Mouse (Mus musculus): ENCODE data around the gene Hoxb1. TPM values are rescaled to one million over a fixed set of nuclear protein-coding genes. Genes with fewer than 3 reads are reported as not detected.

Gene Hoxb1
- total and polyA plus RNA-seq, 2 experiments from 2014 or later, result not detected

- Histone ChIP-seq H3K4me1 (ENCODE audit: insufficient read depth, low read length) (no peaks in the 10 kb centered on the region), H3K4me2 (ENCODE audit: low read depth, low read length, poor library complexity, severe bottlenecking) (no peak overlapping the region), H3K4me3 (ENCODE audit: low read depth, low read length) (no peak overlapping the region), H3K9ac (replicated peaks; ENCODE audit: low read length, poor library complexity, severe bottlenecking) (no peak overlapping the region), H3K9me3 (ENCODE audit: low read length) (no peaks in the 10 kb centered on the region), H3K27me3 (ENCODE audit: insufficient read depth, low read length) (peaks cover 100% of the 10 kb centered on the region), H3K27ac (ENCODE audit: low read depth, low read length) (no peak overlapping the region), H3K36me3 (ENCODE audit: insufficient read depth, low read length) (no peaks in the 10 kb centered on the region)
- DNase-seq (ENCODE audit: low spot score) (no peak), ATAC-seq (ENCODE audit: low FRiP score) (no peak)
- TF ChIP-seq CTCF (IDR thresholded peaks at IDR 0.05), result no peak
- WGBS, result 8% methylated on average over 8 of the region's 8 CpGs
These were observed 36.9 kb upstream of the Hoxb1 start for GRCm38 (mm10) chr11:96328605-96329004.

GRCm38 (mm10) chr11:96332105-96332504, 33.4 kb upstream of the Hoxb1 start:
- WGBS, result under 1% methylated on average over 8 of the region's 8 CpGs
- no peak overlapping the region for H3K4me2 ChIP-seq (ENCODE audit: low read depth, low read length, poor library complexity, severe bottlenecking)
- no peak overlapping the region for H3K27ac ChIP-seq (ENCODE audit: low read depth, low read length)

GRCm38 (mm10) chr11:96332618-96333032, 32.9 kb upstream of the Hoxb1 start:
- TF ChIP-seq CTCF (IDR thresholded peaks at IDR 0.05), result no peak
- H3K9ac ChIP-seq (replicated peaks; ENCODE audit: low read length, poor library complexity, severe bottlenecking), result no peak overlapping the region
- peaks cover 100% of the 10 kb centered on the region for H3K27me3 ChIP-seq (ENCODE audit: insufficient read depth, low read length)
- WGBS, result under 1% methylated on average over 26 of the region's 35 CpGs
- no peak overlapping the region for H3K4me2 ChIP-seq (ENCODE audit: low read depth, low read length, poor library complexity, severe bottlenecking)
- DNase-seq (ENCODE audit: low spot score), result no peak
- no peaks in the 10 kb centered on the region for H3K4me1 ChIP-seq (ENCODE audit: insufficient read depth, low read length)
- no peak overlapping the region for H3K27ac ChIP-seq (ENCODE audit: low read depth, low read length)
- H3K9me3 ChIP-seq (ENCODE audit: low read length), result no peaks in the 10 kb centered on the region
- H3K36me3 ChIP-seq (ENCODE audit: insufficient read depth, low read length), result no peaks in the 10 kb centered on the region
- H3K4me3 ChIP-seq (ENCODE audit: low read depth, low read length), result no peak overlapping the region
- no peak for ATAC-seq (ENCODE audit: low FRiP score)

More at GRCm38 (mm10) chr11:96332105-96332504, 33.4 kb upstream of the Hoxb1 start:
- H3K4me1 ChIP-seq (ENCODE audit: insufficient read depth, low read length), result no peaks in the 10 kb centered on the region
- H3K36me3 ChIP-seq (ENCODE audit: insufficient read depth, low read length), result no peaks in the 10 kb centered on the region
- peaks cover 100% of the 10 kb centered on the region for H3K27me3 ChIP-seq (ENCODE audit: insufficient read depth, low read length)
- H3K9me3 ChIP-seq (ENCODE audit: low read length), result no peaks in the 10 kb centered on the region
- ATAC-seq (ENCODE audit: low FRiP score), result no peak
- DNase-seq (ENCODE audit: low spot score), result no peak
- TF ChIP-seq CTCF (IDR thresholded peaks at IDR 0.05), result no peak
- H3K4me3 ChIP-seq (ENCODE audit: low read depth, low read length), result no peak overlapping the region
- no peak overlapping the region for H3K9ac ChIP-seq (replicated peaks; ENCODE audit: low read length, poor library complexity, severe bottlenecking)

- peaks cover 100% of the 10 kb centered on the region for H3K27me3 ChIP-seq (ENCODE audit: insufficient read depth, low read length)
- DNase-seq (ENCODE audit: low spot score) (no peak), ATAC-seq (ENCODE audit: low FRiP score) (no peak)
- WGBS, result 2% methylated on average over 17 of the region's 17 CpGs
- H3K4me2 ChIP-seq (ENCODE audit: low read depth, low read length, poor library complexity, severe bottlenecking), result no peak overlapping the region
- no peaks in the 10 kb centered on the region for H3K4me1 ChIP-seq (ENCODE audit: insufficient read depth, low read length)
- H3K27ac ChIP-seq (ENCODE audit: low read depth, low read length), result no peak overlapping the region
- no peak overlapping the region for H3K9ac ChIP-seq (replicated peaks; ENCODE audit: low read length, poor library complexity, severe bottlenecking)
- H3K9me3 ChIP-seq (ENCODE audit: low read length), result no peaks in the 10 kb centered on the region
- H3K36me3 ChIP-seq (ENCODE audit: insufficient read depth, low read length), result no peaks in the 10 kb centered on the region
- TF ChIP-seq CTCF (IDR thresholded peaks at IDR 0.05), result no peak
- H3K4me3 ChIP-seq (ENCODE audit: low read depth, low read length), result no peak overlapping the region
These were observed 32.1 kb upstream of the Hoxb1 start for GRCm38 (mm10) chr11:96333241-96334001.

GRCm38 (mm10) chr11:96334002-96334364, 31.6 kb upstream of the Hoxb1 start:
- no peak for TF ChIP-seq CTCF (IDR thresholded peaks at IDR 0.05)
- Histone ChIP-seq H3K4me3 (ENCODE audit: low read depth, low read length) (no peak overlapping the region), H3K27ac (ENCODE audit: low read depth, low read length) (no peak overlapping the region), H3K36me3 (ENCODE audit: insufficient read depth, low read length) (no peaks in the 10 kb centered on the region), H3K27me3 (ENCODE audit: insufficient read depth, low read length) (peaks cover 100% of the 10 kb centered on the region), H3K9me3 (ENCODE audit: low read length) (no peaks in the 10 kb centered on the region), H3K4me2 (ENCODE audit: low read depth, low read length, poor library complexity, severe bottlenecking) (no peak overlapping the region), H3K4me1 (ENCODE audit: insufficient read depth, low read length) (no peaks in the 10 kb centered on the region), H3K9ac (replicated peaks; ENCODE audit: low read length, poor library complexity, severe bottlenecking) (no peak overlapping the region)
- DNase-seq (ENCODE audit: low spot score) (no peak), ATAC-seq (ENCODE audit: low FRiP score) (no peak)
- WGBS, result 0% methylated on average over 2 of the region's 2 CpGs

- peaks cover 100% of the 10 kb centered on the region for H3K27me3 ChIP-seq (ENCODE audit: insufficient read depth, low read length)
- no peak overlapping the region for H3K4me3 ChIP-seq (ENCODE audit: low read depth, low read length)
- no peaks in the 10 kb centered on the region for H3K4me1 ChIP-seq (ENCODE audit: insufficient read depth, low read length)
- no peaks in the 10 kb centered on the region for H3K9me3 ChIP-seq (ENCODE audit: low read length)
- DNase-seq (ENCODE audit: low spot score) (no peak), ATAC-seq (ENCODE audit: low FRiP score) (no peak)
- no peak overlapping the region for H3K4me2 ChIP-seq (ENCODE audit: low read depth, low read length, poor library complexity, severe bottlenecking)
- H3K27ac ChIP-seq (ENCODE audit: low read depth, low read length), result no peak overlapping the region
- H3K9ac ChIP-seq (replicated peaks; ENCODE audit: low read length, poor library complexity, severe bottlenecking), result no peak overlapping the region
- 25% methylated on average over 3 of the region's 3 CpGs for WGBS
- no peaks in the 10 kb centered on the region for H3K36me3 ChIP-seq (ENCODE audit: insufficient read depth, low read length)
- TF ChIP-seq CTCF (IDR thresholded peaks at IDR 0.05), result no peak
These were observed 30.6 kb upstream of the Hoxb1 start for GRCm38 (mm10) chr11:96334998-96335397.

All from midbrain, postnatal 0 days (tissue).